Mouse (Mus musculus): ENCODE results near the gene Phf2. TPM values are rescaled to one million over a fixed set of nuclear protein-coding genes. Genes with fewer than 3 reads are reported as not detected.

Gene Phf2
- total and polyA plus RNA-seq, 2 experiments from 2014 or later, result 4.7 to 25.0 TPM

DNA sequence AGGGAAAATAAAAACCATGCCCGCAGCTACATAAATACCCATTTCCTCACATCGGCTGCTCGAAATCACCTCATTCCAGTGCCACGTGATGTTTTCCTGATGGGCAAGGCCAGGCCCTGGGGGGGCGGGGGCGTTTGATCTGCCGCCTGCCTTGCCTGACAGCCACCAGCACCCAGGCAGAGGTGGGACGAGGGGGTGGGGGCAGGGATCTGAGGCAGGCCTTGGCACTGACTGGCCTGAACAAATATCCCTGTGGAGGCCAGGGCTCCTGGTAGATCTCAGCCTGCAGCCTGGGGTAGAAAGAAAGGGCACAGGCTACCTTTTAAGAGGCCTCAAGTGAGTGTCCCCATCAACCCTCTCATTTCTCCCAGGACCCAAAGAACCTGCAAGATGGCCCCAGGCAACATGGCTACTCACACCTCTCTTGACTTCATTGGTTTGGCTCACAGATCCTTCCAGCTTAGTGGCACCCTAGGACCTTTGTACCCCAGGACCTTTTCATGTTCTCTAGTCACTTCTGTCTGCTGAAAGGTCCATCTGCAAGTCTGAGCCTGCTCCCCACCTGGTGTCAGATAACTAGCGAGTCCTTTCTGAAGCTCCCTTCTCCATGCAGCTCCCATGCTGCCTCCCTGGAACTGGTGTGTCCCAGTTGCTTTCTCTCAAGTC lies 90.4 kb downstream of the Phf2 start:
- no peak for ATAC-seq

DNA sequence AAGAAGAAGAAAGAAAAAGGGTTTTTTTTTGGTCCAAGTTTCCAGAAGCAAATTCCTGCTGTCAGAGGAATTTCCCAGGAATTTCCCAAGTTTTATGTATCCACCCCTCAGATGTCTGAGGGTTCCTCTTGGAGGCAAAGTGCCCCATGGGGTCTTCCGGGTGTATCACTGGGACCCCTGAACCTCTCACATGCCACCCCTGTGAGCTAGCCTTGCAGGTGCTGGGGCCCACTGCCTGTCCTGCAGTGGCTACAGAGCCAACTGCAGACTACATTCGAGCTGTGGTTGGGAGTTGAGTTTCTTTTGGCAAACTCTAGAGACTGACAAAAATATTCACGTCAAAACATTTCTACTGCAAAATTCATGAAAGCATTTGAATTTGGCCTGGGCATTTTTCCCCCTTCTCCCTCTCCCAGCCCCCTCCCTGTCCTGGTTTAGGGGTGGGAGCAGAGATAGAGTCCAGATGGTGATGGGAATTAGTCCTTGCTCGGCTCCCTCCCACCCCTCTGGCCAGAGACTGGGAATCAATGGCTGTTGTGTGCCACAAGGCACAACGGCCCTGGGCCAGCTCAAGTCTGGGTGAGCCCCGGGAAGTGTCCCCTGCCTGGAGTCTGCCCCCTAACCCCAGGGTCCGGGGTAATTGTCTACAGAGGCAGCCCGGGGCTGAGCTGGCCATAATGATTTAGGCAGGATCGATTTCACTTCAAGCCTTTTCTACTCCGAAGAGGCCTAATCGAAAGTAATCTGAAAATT lies 91.2 kb downstream of the Phf2 start:
- TF ChIP-seq CTCF (IDR thresholded peaks at IDR 0.05; ENCODE audit: low read depth), result no peak
- Histone ChIP-seq H3K4me2 (ENCODE audit: low read depth, low read length) (no peak overlapping the region), H3K27me3 (ENCODE audit: insufficient read depth, low read length) (no peaks in the 10 kb centered on the region), H3K9ac (replicated peaks; ENCODE audit: low read length) (no peak overlapping the region), H3K27ac (no peak overlapping the region), H3K9me3 (ENCODE audit: low read length) (no peaks in the 10 kb centered on the region), H3K36me3 (ENCODE audit: insufficient read depth, low read length) (no peaks in the 10 kb centered on the region), H3K4me3 (ENCODE audit: low read length) (no peak overlapping the region), H3K4me1 (ENCODE audit: insufficient read depth, low read length) (no peaks in the 10 kb centered on the region)
- 45% methylated on average over 11 of the region's 11 CpGs for WGBS
- DNase-seq (ENCODE audit: low spot score), result no peak
- peak; percentile 40; the same call in 1 of the 2 replicates for ATAC-seq

More for the DNA sequence above, 90.4 kb downstream of the Phf2 start:
- TF ChIP-seq CTCF (IDR thresholded peaks at IDR 0.05; ENCODE audit: low read depth), result no peak
- Histone ChIP-seq H3K9me3 (ENCODE audit: low read length) (no peaks in the 10 kb centered on the region), H3K4me3 (ENCODE audit: low read length) (no peak overlapping the region), H3K27me3 (ENCODE audit: insufficient read depth, low read length) (no peaks in the 10 kb centered on the region), H3K4me2 (ENCODE audit: low read depth, low read length) (no peak overlapping the region), H3K9ac (replicated peaks; ENCODE audit: low read length) (no peak overlapping the region), H3K36me3 (ENCODE audit: insufficient read depth, low read length) (no peaks in the 10 kb centered on the region), H3K4me1 (ENCODE audit: insufficient read depth, low read length) (no peaks in the 10 kb centered on the region), H3K27ac (no peak overlapping the region)
- no peak for DNase-seq (ENCODE audit: low spot score)
- 64% methylated on average over 9 of the region's 9 CpGs for WGBS

DNA sequence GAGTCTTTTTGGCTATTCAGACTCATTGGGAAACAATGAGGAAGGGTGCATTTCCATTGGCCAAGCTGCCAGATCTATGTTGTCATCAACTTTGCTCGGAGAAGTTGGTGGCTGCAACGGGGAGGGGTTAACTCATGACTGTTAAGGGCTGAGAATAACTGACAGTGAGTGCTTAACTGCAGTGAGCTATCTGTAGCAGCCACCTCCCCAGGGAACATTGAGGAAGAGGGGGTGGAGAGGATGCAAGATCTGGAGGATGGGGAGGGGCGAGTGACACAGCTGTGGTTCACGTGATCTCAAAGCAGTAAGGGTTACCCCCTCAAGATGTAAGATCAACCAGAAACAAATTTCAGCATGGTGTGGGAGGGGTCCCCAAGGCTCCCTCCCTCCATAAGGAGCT lies 92.8 kb downstream of the Phf2 start:
- WGBS, result 79% methylated on average over 4 of the region's 4 CpGs
- DNase-seq (ENCODE audit: low spot score), result no peak
- Histone ChIP-seq H3K4me3 (ENCODE audit: low read length) (no peak overlapping the region), H3K27ac (no peak overlapping the region), H3K4me2 (ENCODE audit: low read depth, low read length) (no peak overlapping the region), H3K27me3 (ENCODE audit: insufficient read depth, low read length) (no peaks in the 10 kb centered on the region), H3K9me3 (ENCODE audit: low read length) (no peaks in the 10 kb centered on the region), H3K4me1 (ENCODE audit: insufficient read depth, low read length) (no peaks in the 10 kb centered on the region), H3K36me3 (ENCODE audit: insufficient read depth, low read length) (no peaks in the 10 kb centered on the region), H3K9ac (replicated peaks; ENCODE audit: low read length) (no peak overlapping the region)
- no peak for ATAC-seq
- no peak for TF ChIP-seq CTCF (IDR thresholded peaks at IDR 0.05; ENCODE audit: low read depth)

DNA sequence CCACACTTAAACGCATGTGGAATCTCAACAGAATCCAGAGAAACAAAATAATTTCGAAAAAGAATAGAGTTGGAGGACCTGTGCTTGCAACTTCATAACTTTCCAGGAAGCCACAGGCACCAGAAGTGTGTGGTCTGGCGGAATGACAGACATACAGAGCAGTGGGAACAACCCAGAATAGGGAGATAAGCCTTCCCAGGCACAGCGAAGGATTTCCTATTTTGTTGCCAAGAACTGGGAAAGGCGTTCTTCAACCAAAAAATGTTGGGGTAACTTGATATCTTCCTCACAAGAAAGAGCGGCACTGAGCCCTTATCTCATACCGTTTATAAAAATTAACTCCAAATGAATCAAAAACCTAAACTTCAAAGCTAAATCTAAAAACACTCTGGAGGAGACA lies 96.4 kb downstream of the Phf2 start:
- ATAC-seq (no peak), DNase-seq (ENCODE audit: low spot score) (no peak)
- H3K4me1 ChIP-seq (ENCODE audit: insufficient read depth, low read length), result no peaks in the 10 kb centered on the region
- WGBS, result 80% methylated on average over 7 of the region's 7 CpGs
- no peak for TF ChIP-seq CTCF (IDR thresholded peaks at IDR 0.05; ENCODE audit: low read depth)
- no peak overlapping the region for H3K27ac ChIP-seq
- no peaks in the 10 kb centered on the region for H3K9me3 ChIP-seq (ENCODE audit: low read length)
- H3K4me3 ChIP-seq (ENCODE audit: low read length), result no peak overlapping the region
- H3K36me3 ChIP-seq (ENCODE audit: insufficient read depth, low read length), result no peaks in the 10 kb centered on the region
- no peaks in the 10 kb centered on the region for H3K27me3 ChIP-seq (ENCODE audit: insufficient read depth, low read length)
- no peak overlapping the region for H3K9ac ChIP-seq (replicated peaks; ENCODE audit: low read length)
- H3K4me2 ChIP-seq (ENCODE audit: low read depth, low read length), result no peak overlapping the region

DNA sequence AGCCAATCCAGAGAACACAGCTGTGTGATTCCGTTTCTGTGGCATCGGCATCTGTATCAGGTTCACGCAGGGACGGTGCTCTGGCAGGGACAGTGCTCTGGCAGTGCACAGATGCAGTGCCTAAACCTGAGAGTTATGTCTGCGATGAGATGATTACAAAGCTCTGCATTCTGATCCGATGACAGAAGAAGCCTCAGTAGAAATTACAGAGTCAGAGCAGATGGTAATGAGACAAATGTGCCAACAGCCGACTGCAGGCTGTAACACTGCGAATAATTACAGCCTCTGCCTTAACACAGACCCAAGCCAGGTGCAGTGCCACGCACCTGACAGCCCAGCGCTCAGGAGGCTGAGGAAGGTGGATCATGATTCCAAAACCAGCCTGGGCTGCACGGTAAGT lies 102.8 kb downstream of the Phf2 start:
- Histone ChIP-seq H3K36me3 (ENCODE audit: insufficient read depth, low read length) (no peaks in the 10 kb centered on the region), H3K9me3 (ENCODE audit: low read length) (no peaks in the 10 kb centered on the region), H3K9ac (replicated peaks; ENCODE audit: low read length) (no peak overlapping the region), H3K27me3 (ENCODE audit: insufficient read depth, low read length) (no peaks in the 10 kb centered on the region), H3K4me1 (ENCODE audit: insufficient read depth, low read length) (no peaks in the 10 kb centered on the region), H3K4me3 (ENCODE audit: low read length) (no peak overlapping the region), H3K4me2 (ENCODE audit: low read depth, low read length) (no peak overlapping the region), H3K27ac (no peak overlapping the region)
- no peak for TF ChIP-seq CTCF (IDR thresholded peaks at IDR 0.05; ENCODE audit: low read depth)
- ATAC-seq (peak; percentile 59; the same call in 1 of the 2 replicates), DNase-seq (ENCODE audit: low spot score) (peak; percentile 28)
- 51% methylated on average over 11 of the region's 11 CpGs for WGBS

DNA sequence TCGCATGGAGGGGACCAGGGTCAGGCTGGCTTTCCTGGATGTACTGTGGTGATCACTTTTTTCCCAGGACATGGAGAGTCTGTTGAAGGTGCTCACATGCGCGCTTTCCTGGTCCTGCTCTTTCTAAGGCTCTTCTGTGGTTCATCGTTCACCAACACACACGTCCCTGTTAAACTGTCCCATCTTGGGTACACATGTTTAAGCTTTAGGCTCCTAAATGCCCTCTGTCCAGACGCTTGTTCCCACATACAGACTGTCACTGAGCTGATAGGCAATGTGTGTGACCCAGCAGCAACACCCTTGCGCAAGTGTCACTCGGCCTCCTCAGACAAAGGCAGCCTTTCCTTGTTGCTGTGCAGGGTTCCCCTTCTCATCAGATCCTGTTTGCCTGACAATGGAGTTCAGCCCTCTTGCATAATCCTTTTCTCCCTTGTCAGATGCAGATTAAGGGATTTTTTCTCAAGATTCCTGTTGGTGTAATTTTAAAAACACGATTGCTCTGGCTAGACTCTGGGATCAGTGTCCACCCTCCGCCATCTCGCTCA lies 107.1 kb downstream of the Phf2 start:
- H3K9me3 ChIP-seq (ENCODE audit: low read length), result no peaks in the 10 kb centered on the region
- ATAC-seq, result no peak
- no peaks in the 10 kb centered on the region for H3K27me3 ChIP-seq (ENCODE audit: insufficient read depth, low read length)
- H3K9ac ChIP-seq (replicated peaks; ENCODE audit: low read length), result no peak overlapping the region
- H3K4me1 ChIP-seq (ENCODE audit: insufficient read depth, low read length), result no peaks in the 10 kb centered on the region
- no peak overlapping the region for H3K27ac ChIP-seq
- 52% methylated on average over 11 of the region's 11 CpGs for WGBS
- H3K36me3 ChIP-seq (ENCODE audit: insufficient read depth, low read length), result no peaks in the 10 kb centered on the region
- TF ChIP-seq CTCF (IDR thresholded peaks at IDR 0.05; ENCODE audit: low read depth), result no peak
- H3K4me3 ChIP-seq (ENCODE audit: low read length), result no peak overlapping the region
- H3K4me2 ChIP-seq (ENCODE audit: low read depth, low read length), result no peak overlapping the region
- no peak for DNase-seq (ENCODE audit: low spot score)
